Mouse (Mus musculus) adrenal gland (tissue): Measurements from ENCODE around the gene Tex14.

Experiments
- intact Hi-C: fragments of 180-260 bp; cut with DNase I; formaldehyde crosslinking; loops from one replicate; pipeline ENCODE4 v1.15.1; 2025

Gene Tex14

DNA sequence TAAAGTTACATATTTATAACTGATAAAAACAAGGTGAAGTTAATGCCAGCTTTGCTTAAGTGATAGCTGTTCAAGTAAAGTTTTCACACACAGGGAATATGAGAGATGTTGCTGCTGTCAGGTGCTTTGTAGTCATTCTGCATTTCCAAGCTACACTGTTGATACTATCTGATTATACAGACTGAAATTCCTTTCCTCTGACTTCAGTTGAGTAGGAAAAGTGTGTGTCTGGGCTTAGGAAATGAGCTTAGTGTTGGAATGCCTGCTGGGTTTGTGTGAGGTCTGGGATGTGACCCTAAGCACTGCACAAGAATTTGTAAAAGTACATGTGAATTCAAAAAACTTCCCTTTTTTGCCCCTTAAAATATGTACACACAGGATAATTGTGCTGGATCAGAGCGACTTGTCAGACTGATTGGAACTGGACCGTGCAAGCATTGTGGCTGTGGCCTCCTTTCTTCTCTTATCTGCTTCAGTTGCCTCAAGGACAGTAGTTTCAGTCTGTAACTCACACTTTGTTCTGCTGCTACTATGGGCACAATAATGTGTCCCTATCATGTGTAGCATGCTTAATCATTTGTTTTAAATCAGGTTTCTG is 150.3 kb downstream of the Tex14 start:
- intact Hi-C loops: no loop called here

DNA sequence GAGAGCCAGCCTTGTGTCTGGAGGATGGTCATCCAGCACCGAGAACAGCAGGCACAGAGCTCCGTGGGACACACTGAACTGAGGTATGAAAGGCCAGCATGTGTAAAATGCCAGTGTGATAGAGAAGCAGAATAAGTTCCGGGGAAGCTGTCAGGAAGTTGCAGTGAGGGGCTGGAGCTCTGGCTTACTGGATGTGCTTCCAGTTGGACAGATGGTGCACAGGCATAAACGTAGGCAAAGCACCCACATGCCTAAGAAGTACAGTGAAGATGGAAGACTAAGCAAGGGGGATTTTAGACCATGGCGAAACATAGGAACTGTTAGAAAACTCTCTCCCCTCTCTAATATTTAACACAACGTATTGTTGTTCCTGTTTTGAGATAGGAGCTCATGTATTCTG is 156.3 kb downstream of the Tex14 start:
- intact Hi-C loops: no loop called here

DNA sequence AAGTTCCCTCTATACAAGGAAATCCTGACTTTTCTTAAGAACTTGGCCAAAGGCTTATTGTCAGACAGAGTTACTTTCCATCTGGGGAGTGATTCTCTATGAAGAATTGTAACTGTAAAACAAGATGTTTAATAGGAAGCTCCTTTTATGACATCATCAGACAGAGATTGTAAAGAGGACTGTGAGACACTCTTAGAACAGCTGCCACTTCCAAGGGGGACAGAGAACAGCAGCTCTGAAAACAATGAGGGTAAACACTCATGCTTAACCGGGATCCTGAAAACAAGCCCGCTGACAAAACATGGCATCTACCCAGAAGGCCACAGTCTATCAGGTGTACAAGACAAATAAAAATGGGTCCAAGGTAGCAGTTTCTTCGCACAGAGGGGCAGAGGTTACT is 161.6 kb downstream of the Tex14 start, which contains the start of gene Gm11492:
Gene Gm11492, plus strand, starts transcription at position 153 of the 400 bp plus-strand sequence.
- intact Hi-C loops: no loop called here

DNA sequence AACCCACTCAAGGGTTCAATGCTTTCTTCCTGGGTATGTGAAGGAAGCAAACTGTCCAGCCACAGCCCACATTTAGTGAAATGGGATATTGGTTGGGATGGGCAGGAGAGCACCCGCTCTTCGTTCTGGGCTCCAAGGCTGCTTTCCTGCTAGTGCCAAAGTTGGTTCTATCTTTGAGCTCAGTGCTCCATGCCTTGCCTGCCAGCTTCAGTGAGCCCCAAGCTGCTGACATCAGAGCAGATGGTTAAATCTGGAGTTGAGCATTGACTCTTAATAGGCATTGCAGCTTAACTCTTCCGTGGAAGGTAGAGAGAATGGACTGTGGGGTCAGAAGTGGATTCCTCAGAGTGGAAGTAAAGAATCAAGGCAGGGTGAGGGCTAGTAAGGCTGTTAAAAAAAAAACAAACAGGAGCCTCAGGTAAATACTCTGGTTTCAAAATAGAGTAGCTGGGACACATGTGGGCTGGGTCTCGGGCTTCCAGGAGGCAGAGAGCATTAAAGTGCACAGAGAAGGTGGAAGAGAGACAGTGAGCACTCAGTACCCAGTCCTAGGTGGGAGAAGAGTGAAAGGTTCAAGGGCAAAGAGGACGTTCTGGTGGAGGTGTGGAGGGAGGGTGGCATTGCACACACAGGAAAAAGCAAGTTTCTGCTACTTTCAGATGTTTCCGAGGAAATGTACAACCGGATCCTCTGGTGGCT is 163.5 kb downstream of the Tex14 start, which contains the start of gene Sept4:
Gene Sept4, plus strand, starts transcription at position 649 of the 699 bp plus-strand sequence.
- intact Hi-C loops: no loop called here

DNA sequence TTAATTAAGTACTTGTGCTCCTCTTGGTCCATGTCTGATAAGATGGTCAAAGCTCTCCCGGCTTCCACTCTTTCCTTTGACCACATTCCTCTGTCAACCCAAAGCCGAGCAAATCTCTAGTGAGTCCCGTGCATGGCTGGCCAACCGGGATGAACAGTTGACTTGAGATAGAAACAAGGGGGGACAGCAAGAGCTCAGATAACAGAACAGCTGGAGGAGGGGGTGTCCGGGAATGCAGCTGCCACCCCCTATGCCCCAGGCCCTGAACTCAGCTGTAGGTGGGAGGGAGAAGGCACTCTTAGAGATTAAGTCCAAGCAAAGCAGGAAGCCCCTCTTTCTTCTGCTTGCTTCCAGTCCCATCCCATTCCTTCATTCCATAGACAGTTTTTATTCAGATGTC is 165.9 kb downstream of the Tex14 start:
- intact Hi-C loops: no loop called here

DNA sequence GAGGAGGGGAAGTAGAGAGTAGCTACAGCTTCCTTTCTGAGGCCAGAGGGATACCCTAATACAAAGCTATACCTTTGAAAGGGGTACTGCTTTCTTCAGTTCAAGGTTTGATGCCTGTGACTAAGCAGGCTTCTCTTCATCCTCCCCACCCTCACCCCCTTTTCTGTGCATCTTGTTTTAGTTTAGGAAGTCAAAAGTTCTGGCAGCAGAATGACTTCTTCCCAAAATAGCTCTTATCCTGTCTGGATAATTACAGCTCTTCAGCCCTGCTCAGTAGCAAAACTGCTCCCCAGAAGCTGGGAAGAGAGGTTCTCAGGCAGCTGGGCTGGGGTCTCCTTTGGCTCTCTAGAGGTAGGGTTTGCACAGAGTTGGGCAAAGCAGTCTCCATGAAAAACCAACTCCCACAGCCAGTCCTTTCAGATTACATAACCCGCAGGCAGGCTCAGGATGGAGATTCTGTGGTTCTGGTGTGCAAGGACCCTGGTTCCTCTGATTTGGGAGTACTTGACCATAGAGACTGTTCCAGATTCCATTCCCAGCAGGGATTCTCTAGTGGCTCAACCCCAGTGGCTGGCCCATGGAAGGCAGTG is 166.6 kb downstream of the Tex14 start:
- intact Hi-C loops: no loop called here

DNA sequence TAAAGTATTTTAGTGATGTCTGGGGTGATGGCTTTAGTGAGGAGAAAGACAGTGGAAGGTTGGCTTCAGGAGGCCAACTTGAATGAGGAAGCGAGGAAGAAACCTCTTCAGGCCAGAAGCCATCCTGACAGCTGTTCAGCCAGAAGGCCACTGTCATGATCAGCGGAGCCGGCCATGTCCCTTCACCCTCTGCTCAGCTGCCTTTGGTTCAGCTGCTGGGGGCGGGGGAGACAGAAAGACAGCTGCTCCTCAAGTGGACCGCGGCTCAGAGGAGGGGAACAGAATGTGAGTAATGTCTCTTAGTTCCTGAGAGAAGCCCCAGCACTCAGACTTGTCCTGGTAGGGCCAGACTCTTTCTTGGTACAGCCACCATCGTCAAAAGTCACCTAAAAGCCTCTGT is 168.9 kb downstream of the Tex14 start:
- intact Hi-C loops: no loop called here

DNA sequence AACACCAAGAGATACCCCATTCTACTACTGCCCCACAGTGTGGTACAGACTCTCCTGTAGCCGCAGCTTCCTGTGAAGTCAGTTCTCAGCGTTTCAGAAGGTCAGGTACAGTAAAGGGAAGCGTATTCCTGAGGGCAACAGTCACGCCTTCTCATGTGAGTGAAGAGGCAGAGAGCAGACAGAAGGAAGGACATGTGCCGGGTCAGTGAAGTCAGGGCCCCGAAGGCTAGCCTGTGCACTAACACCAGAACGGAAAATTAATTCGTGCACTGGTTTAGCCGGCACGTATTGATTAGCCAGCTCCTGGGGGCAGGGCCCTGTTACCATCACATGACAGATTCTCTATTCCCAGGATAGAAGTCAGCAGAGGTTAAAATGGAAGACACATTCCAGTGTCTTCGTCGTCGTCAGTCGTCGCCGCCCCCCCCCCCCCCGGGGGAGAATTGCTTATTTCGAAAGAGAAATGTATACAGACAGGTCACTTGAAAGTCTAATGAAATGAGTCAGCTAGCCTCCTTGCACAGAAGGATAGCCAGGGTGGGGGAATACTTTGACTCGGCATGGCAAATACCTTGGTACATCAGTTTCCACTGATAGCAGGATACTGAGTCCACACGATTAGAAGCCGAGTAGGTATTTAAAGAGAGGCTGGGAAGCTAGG is 169.8 kb downstream of the Tex14 start:
- intact Hi-C loops: no loop called here

DNA sequence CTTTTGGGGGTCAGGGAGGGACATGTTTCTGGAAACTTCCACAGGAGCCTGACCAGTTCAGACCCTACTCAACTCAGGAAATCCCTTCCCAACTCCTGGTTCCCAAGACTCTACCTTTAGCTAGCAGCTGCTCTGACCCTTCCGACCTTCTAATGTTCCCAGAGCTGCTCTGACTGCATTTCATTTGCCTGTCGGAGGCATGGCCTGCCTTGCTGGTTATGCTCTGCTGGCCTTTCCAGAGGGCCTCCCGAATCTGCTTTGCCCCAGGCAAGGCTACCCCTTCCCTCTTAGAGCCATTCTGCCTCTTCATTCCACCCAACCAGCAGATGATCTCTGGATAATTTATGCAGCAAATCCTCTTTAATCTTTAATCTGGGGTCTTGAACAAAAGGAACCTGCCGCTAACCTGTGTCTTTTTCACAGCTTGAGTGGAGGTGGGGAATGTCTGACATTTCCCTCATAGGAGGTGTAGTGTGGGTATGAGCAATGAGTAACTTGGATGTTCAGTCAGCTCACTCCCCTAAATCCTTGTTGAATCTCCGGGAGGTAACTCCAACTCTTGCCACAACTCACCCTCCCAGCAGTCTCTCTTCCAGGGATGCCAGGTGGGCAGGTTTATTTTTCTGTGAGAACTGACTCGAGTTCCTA is 172.9 kb downstream of the Tex14 start:
- intact Hi-C loops: no loop called here

DNA sequence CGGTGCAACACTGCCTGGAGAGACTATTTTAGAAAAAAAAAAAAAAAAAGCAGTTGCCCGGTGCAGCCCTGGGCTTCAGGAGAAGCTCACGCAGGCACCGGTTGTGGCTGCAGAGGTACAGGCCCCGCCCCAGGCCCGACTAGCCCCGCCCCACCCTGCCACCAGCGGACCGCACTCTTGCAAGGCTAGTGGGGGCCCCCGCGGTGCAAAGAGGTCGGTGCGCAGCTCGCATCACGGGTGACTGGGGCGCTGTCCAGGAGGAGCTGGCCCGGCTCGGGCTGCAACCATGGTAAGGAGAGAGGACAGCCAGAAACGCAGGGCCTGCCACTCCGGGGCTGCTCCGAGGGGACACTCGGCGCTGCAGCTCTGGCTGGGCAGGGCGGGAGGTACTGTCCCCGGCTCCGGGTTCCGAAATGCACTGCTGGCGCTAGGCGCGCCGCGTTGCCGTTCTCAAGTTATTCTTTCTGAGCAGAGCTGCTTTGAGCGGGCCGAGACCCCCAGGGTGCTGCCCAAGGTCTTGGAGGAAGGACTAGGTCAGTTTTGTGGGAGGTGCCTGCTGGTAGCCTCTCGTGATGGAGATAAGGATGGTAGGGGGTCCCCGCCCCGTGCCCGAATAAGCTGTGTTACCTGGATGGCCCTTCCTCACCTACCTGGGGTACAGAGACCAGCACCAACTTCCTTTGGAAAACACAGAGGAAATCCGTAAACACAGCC is 173.5 kb downstream of the Tex14 start:
- intact Hi-C loops: no loop called here

DNA sequence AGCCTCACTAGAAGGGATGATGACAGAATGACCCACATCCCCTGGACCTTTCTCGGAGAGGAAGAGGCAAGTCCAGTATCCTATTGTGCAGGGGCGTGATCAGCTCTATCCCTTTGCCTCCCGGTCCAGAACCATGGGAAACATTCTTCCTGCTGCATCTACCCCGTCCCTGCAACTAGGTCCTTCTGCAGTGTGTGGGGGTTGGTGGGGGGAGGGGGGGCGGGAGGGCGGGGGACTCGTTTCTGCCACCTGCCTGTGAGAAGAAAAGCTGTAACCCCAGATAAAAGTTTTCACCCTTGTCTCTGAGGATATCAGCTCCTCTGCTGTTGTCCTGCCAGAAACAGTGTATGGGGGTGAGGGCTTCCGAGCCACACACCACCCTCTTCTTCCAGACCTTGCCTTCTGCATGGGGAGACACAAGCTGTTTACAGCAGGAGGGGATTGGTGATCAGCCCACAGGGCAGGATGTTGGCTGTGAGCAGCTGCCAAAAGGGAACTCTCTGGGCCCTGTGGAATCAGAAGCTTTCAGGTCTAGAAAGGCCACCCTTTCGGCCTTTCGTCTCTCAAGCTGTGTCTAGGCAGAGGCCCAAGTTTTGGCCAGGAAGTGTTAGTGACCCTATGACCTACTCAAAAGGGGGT is 174.2 kb downstream of the Tex14 start:
- intact Hi-C loops: no loop called here

DNA sequence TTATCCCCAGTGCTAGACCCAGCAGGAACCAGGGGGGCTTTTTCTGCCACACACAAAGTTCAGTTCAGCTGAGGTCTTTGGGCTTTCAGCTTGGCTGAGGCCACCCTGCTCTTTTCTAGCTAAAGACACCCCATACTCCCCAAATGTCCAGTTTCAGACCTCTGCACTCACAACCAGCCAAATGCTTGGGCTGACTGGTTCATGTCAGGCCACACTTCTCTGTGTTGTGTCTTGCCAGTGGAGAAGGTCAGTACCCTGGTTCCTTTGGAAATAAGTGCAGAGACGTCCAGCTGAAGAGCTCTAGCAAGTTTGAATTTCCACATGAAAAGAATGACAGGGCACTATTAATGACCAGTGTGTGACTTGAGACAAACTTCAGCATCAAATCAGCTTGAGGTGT is 174.8 kb downstream of the Tex14 start:
- intact Hi-C loops: no loop called here

DNA sequence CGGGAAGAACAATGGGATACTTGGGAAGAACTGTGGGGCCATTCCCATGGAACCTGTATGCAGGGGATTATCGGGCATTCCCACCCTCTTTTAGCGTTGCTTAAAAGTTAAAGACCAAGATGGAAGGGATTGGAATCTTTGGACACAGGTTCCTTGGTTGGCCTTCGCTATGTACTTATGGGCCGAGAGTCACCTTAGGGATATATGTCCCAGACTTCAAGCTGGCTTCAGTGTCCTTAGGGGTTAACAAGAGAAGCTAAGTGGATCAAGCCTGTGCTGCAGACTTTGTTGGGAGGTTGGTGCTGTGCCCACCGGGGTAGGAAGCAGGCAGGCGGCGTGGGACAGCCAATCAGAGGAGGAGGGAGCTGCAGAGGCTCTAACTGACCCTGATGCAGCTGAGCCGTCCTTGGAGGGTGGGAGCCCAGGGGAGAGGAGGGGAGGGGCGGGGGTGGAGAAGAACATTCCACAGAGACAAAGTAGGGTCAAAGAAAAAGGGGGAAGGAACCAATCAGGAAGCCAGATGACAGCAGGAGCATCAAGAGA is 175.7 kb downstream of the Tex14 start:
- intact Hi-C loops: no loop called here

DNA sequence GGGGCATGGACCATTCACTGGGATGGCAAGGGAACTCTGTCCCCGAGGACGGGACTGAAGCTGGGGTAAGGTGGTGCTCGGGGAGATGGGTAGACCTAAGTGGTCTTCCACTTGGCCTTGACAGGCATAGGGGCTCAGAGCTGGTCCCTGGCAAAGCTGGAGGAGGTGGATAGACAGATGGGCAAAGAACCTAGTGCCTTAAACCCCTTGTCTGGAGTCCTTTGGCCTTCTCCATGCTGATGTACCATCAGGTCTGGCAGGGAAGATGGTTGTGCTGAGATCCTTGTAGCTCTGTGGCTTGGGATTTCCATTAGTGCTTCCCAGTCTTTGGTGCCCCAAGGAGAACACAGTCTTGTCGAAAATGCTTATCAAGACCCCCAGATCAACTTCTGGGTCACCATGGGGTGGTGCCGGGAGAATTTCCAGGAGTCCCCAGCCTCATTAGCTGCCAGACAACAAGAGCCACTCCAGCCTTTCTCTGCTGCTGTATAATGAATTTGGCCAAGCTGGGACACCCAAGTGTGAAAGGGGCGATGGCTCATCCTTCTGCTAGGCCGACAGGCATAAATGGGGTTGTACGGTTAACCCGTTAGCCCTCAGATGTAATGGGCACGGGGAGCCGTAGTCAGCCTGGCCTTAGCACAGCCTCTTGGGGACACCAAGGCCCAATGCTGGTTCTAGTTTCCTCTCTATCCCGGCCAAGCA is 176.4 kb downstream of the Tex14 start:
- intact Hi-C loops: no loop called here

DNA sequence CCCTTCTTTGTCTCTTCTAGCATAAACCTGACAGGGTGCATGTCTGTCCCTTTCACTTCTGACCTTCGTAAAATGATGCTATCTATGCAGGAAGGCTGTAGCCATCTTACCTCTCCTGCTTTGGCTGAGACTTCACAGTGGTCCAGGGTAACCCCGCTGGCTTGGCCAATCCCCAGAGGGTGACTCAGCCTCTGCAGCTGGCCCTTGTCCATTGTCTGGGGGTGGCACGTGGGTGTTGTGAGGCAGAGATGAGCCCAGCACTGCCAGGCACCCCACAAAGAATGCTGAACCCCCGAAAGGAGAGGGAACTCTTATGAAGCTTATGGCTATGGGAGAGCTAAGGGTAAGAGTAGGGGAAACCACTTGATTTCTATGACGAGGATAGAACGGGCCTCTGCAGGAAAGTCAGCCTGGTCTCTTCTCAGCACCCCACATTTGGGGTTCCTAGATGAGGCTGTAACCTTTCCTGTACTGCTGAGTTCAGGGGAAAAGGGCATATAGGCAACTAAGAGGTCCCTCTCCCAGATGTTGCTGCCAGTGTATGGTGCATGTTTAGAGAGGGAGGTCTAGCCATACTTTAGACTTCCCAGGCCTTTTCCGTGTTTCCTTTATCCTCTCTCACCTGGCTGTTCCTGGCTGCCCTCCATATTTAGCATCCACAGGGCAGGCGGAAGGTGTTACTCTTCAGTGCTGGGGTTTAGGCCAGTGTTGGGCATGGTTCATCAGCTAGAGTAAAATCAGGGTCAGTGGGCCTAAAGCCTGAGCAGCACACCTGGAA is 177.3 kb downstream of the Tex14 start:
- intact Hi-C loops: no loop called here

DNA sequence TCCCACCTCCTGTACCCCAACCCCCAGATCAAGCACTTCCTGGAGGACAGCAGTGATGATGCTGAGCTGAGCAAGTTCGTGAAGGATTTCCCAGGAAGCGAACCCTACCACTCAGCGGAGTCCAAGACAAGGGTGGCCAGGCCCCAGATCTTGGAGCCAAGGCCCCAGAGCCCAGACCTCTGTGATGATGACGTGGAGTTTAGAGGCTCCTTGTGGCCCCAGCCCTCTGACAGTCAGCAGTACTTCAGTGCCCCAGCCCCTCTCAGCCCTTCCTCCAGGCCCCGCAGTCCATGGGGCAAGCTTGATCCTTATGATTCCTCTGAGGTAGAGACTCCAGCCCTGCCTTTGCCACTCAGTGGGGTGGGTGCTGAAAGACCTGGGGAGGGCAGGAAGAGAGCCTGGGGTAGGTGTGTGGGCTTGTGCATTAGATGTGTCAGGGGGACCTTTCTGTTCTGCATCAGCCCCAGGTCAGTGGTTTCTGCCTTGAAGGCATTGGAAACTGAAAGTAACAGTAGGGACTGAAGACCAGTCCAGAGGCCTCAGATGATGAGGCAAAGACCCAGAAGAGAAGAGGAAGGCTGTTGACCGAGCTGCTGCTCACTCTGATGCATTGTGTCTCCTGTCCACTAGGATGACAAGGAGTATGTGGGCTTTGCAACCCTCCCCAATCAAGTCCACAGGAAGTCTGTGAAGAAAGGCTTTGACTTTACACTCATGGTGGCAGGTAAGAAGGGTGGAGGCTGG is 178.6 kb downstream of the Tex14 start:
- intact Hi-C loops: no loop called here

DNA sequence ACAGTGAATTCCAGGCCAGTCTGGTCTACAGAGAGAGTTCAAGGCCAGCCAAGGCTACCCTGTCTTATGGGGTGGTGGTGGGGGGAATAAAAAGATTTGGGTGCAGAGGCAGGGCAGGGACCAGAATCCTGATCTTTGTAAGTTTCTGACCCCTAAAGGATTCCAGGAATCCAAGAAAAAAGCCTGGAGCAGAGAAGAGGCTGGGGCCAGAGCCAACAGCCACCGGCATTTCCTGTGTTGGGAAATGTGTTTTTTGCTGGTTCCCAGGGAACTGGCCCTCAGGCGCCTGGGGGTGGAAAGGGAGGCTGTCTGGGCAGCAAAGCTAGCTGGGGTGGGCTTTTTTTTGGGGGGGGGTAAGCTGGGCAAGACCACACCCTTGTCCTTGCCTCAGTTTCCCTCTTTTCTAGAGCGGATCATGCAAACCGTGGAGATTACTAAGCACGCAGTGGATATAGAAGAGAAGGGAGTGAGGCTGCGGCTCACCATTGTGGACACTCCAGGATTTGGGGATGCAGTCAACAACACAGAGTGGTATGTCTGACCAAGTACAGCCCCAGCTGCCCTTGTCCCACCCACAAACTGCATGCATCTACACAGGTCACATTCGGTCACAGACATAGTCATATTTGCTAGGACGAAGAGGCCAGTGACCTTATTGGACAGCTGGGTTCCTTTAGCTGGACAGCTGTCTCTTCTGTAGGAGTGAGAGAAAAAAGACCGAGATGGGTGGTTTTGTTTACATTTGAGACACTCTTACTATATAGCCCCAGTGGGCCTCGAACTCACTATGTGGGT is 180.0 kb downstream of the Tex14 start:
- intact Hi-C loops: no loop called here
